Mouse (Mus musculus): ENCODE data around the gene Gm4981.
"Not testable (repeated sequence)": the region's sequence is repeated elsewhere in the genome, so short reads cannot be mapped to it uniquely, and the experiment has no call there.

DNA sequence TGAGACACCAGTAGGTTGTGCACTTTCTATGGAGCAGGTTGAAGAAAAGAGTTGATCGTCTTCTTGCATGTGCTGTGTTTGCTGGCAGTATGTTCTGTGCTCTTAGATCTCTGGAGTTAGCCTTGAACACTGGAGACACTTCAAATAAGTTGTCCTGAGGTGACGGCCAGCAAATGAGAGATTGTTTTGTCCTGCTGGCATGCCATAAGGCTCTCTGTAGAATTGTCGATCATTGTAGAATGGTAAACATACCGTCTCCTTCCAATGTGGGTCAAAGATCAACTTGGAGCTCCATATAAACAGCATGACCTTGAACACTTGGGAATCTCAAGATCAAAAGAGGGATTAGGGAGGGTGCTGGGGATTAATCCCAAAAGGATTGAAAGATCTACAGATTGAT is 10.1 kb downstream of the Gm4981 start:
- not testable (repeated sequence) for TF ChIP-seq EP300, CTCF (IDR thresholded peaks at IDR 0.05; ENCODE audit: low read depth)
